Mouse (Mus musculus): ENCODE data around the gene Smtn.

GRCm38 (mm10) chr11:3545531-3546241, 5.3 kb upstream of the Smtn start:
- TF ChIP-seq HCFC1 (IDR thresholded peaks at IDR 0.05; ENCODE audit: borderline replicate concordance, insufficient read depth, low read length) = no peak
- TF ChIP-seq CHD2 (IDR thresholded peaks at IDR 0.05; ENCODE audit: low read depth, low read length) = no peak
- no peak for TF ChIP-seq ZNF384 (IDR thresholded peaks at IDR 0.05; ENCODE audit: low read depth, low read length)
